14 mouse cellular contexts compared by ENCODE assay signal in the genomic region with DNA sequence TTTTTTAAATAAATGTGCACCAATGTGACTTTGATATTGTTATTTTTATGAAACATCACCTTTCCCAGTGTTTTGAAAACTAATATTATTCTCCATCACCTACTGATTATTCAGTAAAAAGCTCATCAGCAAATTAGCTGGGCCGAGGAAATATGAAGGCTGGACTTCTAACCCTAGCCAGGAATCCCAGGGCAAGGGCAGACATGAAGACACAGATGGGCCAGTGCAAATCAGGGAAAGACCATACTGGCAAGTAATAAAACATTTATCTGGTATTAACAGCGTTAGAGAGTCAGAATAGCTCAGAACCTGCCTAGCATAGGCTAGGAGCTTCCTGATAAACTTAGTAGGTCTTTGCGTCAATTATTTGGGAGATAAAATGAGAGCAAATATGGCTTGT.
"Had no signal": no experiment of that assay in that cellular context is flagged by ENCODE, and none has a peak within 500 bp of the region (broad histone marks: within the 10 kb centered on the region; RNA-seq: fewer than 3 reads in every experiment).

No protein-coding gene starts in this region.

- DNase-seq: cerebellum, adult 2 months; cerebellum, adult 8-10 months; cerebellum, adult 9-10 months; cerebellum, adult 9-11 months; embryo, embryonic 11 days; forebrain, postnatal 0 days; gastrocnemius, adult 2 months; gastrocnemius, postnatal 10 days; gastrocnemius, postnatal 14 days; gastrocnemius, postnatal 25 days; gastrocnemius, postnatal 36 days; heart, adult 11 months; heart, adult 18-20 months; heart, adult 2 months had no signal
